ENCODE assay signal across 25 mouse cellular contexts in genomic region chr7:90210947-90211346, GRCm38 (mm10). TPM values are rescaled to one million over a fixed set of nuclear protein-coding genes. Genes with fewer than 3 reads are reported as not detected.
DNase-seq lines count a peak whose midpoint lies in the region; ATAC-seq and TF ChIP-seq lines count a peak whose summit lies in the region.
"Had no signal": no experiment of that assay in that cellular context is flagged by ENCODE, and none has a peak within 500 bp of the region (broad histone marks: within the 10 kb centered on the region; RNA-seq: fewer than 3 reads in every experiment).

No protein-coding gene starts in this region.

- peaks cover 13% of the 10 kb centered on the region for H3K36me3 ChIP-seq in forebrain, postnatal 0 days (ENCODE audit: insufficient read depth)
- H3K36me3 ChIP-seq in forebrain, embryonic 12.5 days (replicated peaks) = peaks cover 21% of the 10 kb centered on the region
- H3K36me3 ChIP-seq in intestine, embryonic 15.5 days = peaks cover 4% of the 10 kb centered on the region
- H3K36me3 ChIP-seq in intestine, embryonic 16.5 days (ENCODE audit: control insufficient read depth, insufficient read depth, low read length) = peaks cover 4% of the 10 kb centered on the region; the same call in 1 of the 2 replicates
- peaks cover 13 to 35% of the 10 kb centered on the region in 2 experiments for H3K36me3 ChIP-seq in CH12.LX (replicated peaks in 1 of 2; ENCODE audit: control insufficient read depth in 1 of 2, insufficient read depth in 1 of 2, low read length in 1 of 2)
- peaks cover 30% of the 10 kb centered on the region for H3K36me3 ChIP-seq in liver, embryonic 14.5 days (replicated peaks; ENCODE audit: control insufficient read depth, insufficient read depth, low read depth)

- no peaks in the 10 kb centered on the region for H3K4me1 ChIP-seq in forebrain, postnatal 0 days (ENCODE audit: insufficient read depth)
- 0 out of 2 replicates have a peak, but pooled peaks cover 2% of the 10 kb centered on the region for H3K4me1 ChIP-seq in forebrain, embryonic 12.5 days
- no peaks in the 10 kb centered on the region for H3K4me1 ChIP-seq in intestine, embryonic 15.5 days (replicated peaks)
- H3K4me1 ChIP-seq in intestine, embryonic 16.5 days (ENCODE audit: control insufficient read depth, insufficient read depth, low read length) = no peaks in the 10 kb centered on the region
- H3K4me1 ChIP-seq in CH12.LX (ENCODE audit: control insufficient read depth in 1 of 2, insufficient read depth in 2 of 2) = no peaks in the 10 kb centered on the region
- no peaks in the 10 kb centered on the region; a peak in 2 of 4 replicates for H3K4me1 ChIP-seq in liver, embryonic 14.5 days (replicated peaks; ENCODE audit: control insufficient read depth in 2 of 2, insufficient read depth in 2 of 2, low read length in 1 of 2)
- H3K4me1 ChIP-seq: forebrain, embryonic 13.5 days; heart, embryonic 15.5 days; hindbrain, embryonic 12.5 days had no signal

- 0 out of 2 replicates have a peak, but pooled peaks have one; percentile 9 for ATAC-seq in forebrain, postnatal 0 days
- ATAC-seq in forebrain, embryonic 12.5 days (ENCODE audit: low FRiP score) = no peak
- peak; percentile 25; the same call in 1 of the 2 replicates for ATAC-seq in intestine, embryonic 15.5 days
- ATAC-seq in intestine, embryonic 16.5 days = no peak
- peak; percentile 52; the same call in 1 of the 2 replicates for ATAC-seq in liver, embryonic 14.5 days (ENCODE audit: insufficient read depth)
- ATAC-seq: activated CD4-positive, CD25-positive, alpha-beta regulatory T cell, adult 4 months; forebrain, embryonic 13.5 days; Patski had no signal

- H3K27ac ChIP-seq in forebrain, postnatal 0 days (ENCODE audit: low read depth, low read length) = no peak overlapping the region
- no peak overlapping the region for H3K27ac ChIP-seq in forebrain, embryonic 12.5 days
- no peak overlapping the region for H3K27ac ChIP-seq in intestine, embryonic 15.5 days
- no peak overlapping the region for H3K27ac ChIP-seq in intestine, embryonic 16.5 days (ENCODE audit: low read length)
- H3K27ac ChIP-seq in CH12.LX (ENCODE audit: insufficient read depth, low read depth) = no peak overlapping the region
- H3K27ac ChIP-seq in liver, embryonic 14.5 days = no peak overlapping the region
- H3K27ac ChIP-seq: embryonic facial prominence, embryonic 13.5 days; forebrain, embryonic 13.5 days; heart, adult 2 months; heart, embryonic 15.5 days; hindbrain, embryonic 12.5 days had no signal

- TF ChIP-seq RAD21 in CH12.LX (IDR thresholded peaks at IDR 0.05; ENCODE audit: low read depth, low read length) = no peak

- TF ChIP-seq EP300 in CH12.LX (IDR thresholded peaks at IDR 0.05; ENCODE audit: low read length) = no peak
- no peak for TF ChIP-seq EP300 in liver, embryonic 14.5 days (IDR thresholded peaks at IDR 0.05; ENCODE audit: low read depth)

- H3K9me3 ChIP-seq in forebrain, postnatal 0 days (ENCODE audit: low read length) = no peaks in the 10 kb centered on the region
- H3K9me3 ChIP-seq in forebrain, embryonic 12.5 days = no peaks in the 10 kb centered on the region
- no peaks in the 10 kb centered on the region for H3K9me3 ChIP-seq in intestine, embryonic 15.5 days
- H3K9me3 ChIP-seq in intestine, embryonic 16.5 days (ENCODE audit: control insufficient read depth, low read length) = no peaks in the 10 kb centered on the region
- H3K9me3 ChIP-seq in CH12.LX (replicated peaks; ENCODE audit: low read length) = no peaks in the 10 kb centered on the region
- H3K9me3 ChIP-seq in liver, embryonic 14.5 days (ENCODE audit: control insufficient read depth, low read length) = no peaks in the 10 kb centered on the region
- H3K9me3 ChIP-seq: embryonic facial prominence, embryonic 13.5 days; forebrain, embryonic 13.5 days; heart, embryonic 15.5 days; hindbrain, embryonic 12.5 days had no signal

- H3K4me3 ChIP-seq in forebrain, postnatal 0 days (ENCODE audit: low read depth, low read length) = no peak overlapping the region
- H3K4me3 ChIP-seq in forebrain, embryonic 12.5 days (replicated peaks) = no peak overlapping the region
- H3K4me3 ChIP-seq in intestine, embryonic 15.5 days (replicated peaks) = no peak overlapping the region
- H3K4me3 ChIP-seq in intestine, embryonic 16.5 days (ENCODE audit: low read length) = no peak overlapping the region
- H3K4me3 ChIP-seq in CH12.LX (replicated peaks in 1 of 3; ENCODE audit: low read depth in 2 of 3, low read length in 2 of 3, poor library complexity in 1 of 3) = no peak overlapping the region
- H3K4me3 ChIP-seq in liver, embryonic 14.5 days (ENCODE audit: insufficient read depth in 1 of 2, low read depth in 2 of 2, low read length in 2 of 2) = no peak overlapping the region
- H3K4me3 ChIP-seq: embryonic facial prominence, embryonic 13.5 days; forebrain, embryonic 13.5 days; heart, adult 2 months; heart, embryonic 15.5 days; hindbrain, embryonic 12.5 days had no signal

- H3K27me3 ChIP-seq in forebrain, postnatal 0 days (ENCODE audit: insufficient read depth, low read length) = no peaks in the 10 kb centered on the region
- no peaks in the 10 kb centered on the region for H3K27me3 ChIP-seq in forebrain, embryonic 12.5 days
- no peaks in the 10 kb centered on the region for H3K27me3 ChIP-seq in intestine, embryonic 15.5 days (replicated peaks)
- H3K27me3 ChIP-seq in intestine, embryonic 16.5 days (replicated peaks; ENCODE audit: control insufficient read depth, insufficient read depth, low read length) = no peaks in the 10 kb centered on the region
- no peaks in the 10 kb centered on the region for H3K27me3 ChIP-seq in CH12.LX (replicated peaks)
- no peaks in the 10 kb centered on the region for H3K27me3 ChIP-seq in liver, embryonic 14.5 days (ENCODE audit: control insufficient read depth, insufficient read depth, low read length)
- H3K27me3 ChIP-seq: embryonic facial prominence, embryonic 13.5 days; forebrain, embryonic 13.5 days; heart, embryonic 15.5 days; hindbrain, embryonic 12.5 days; Patski had no signal

- dilution Hi-C loops in CH12.LX (cut with MboI; ENCODE audit: extremely low pct_ligation_motif_present, extremely low pct_unique_long_range_greater_than_20kb, low sequenced_read_pairs) = no loop called here

- no peak for TF ChIP-seq POLR2A in CH12.LX (IDR thresholded peaks at IDR 0.05; ENCODE audit: low read depth, low read length)

- DNase-seq in forebrain, postnatal 0 days = no peak
- no peak for DNase-seq in CH12.LX (ENCODE audit: extremely low read depth)
- DNase-seq in liver, embryonic 14.5 days (ENCODE audit: low read depth in 3 of 3, low spot score in 3 of 3) = no peak
- no peak for DNase-seq in right cerebral cortex, adult 2 months (ENCODE audit: low spot score in 2 of 2)
- DNase-seq in adipocyte (ENCODE audit: low spot score) = no peak
- DNase-seq: adrenal gland, adult 2 months; adrenal gland, postnatal 25 days; cerebellum, adult 18-20 months; cerebellum, adult 9-11 months; cerebellum, postnatal 36 days; gastrocnemius, postnatal 10 days; heart, adult 2 months; heart, postnatal 36 days had no signal

- H3K9ac ChIP-seq in forebrain, postnatal 0 days = no peak overlapping the region
- H3K9ac ChIP-seq in forebrain, embryonic 12.5 days = no peak overlapping the region
- no peak overlapping the region for H3K9ac ChIP-seq in intestine, embryonic 15.5 days
- no peak overlapping the region for H3K9ac ChIP-seq in intestine, embryonic 16.5 days (ENCODE audit: low read depth, low read length)
- no peak overlapping the region for H3K9ac ChIP-seq in CH12.LX (ENCODE audit: insufficient read depth, low read depth)
- H3K9ac ChIP-seq in liver, embryonic 14.5 days (replicated peaks) = no peak overlapping the region
- H3K9ac ChIP-seq: embryonic facial prominence, embryonic 13.5 days; forebrain, embryonic 13.5 days; heart, embryonic 15.5 days; hindbrain, embryonic 12.5 days had no signal

- in situ Hi-C loops in CH12.LX (cut with MboI; ENCODE audit: low pct_ligation_motif_present, low pct_unique_long_range_greater_than_20kb, low sequenced_read_pairs) = no loop called here

- no peak overlapping the region for H3K4me2 ChIP-seq in forebrain, postnatal 0 days (ENCODE audit: low read depth)
- no peak overlapping the region for H3K4me2 ChIP-seq in forebrain, embryonic 12.5 days
- no peak overlapping the region for H3K4me2 ChIP-seq in intestine, embryonic 15.5 days (replicated peaks)
- no peak overlapping the region for H3K4me2 ChIP-seq in intestine, embryonic 16.5 days (ENCODE audit: low read depth, low read length)
- no peak overlapping the region for H3K4me2 ChIP-seq in CH12.LX (ENCODE audit: insufficient read depth, low read depth, poor library complexity, severe bottlenecking)
- H3K4me2 ChIP-seq in liver, embryonic 14.5 days (ENCODE audit: low read depth) = no peak overlapping the region
- H3K4me2 ChIP-seq: embryonic facial prominence, embryonic 13.5 days; forebrain, embryonic 13.5 days; heart, embryonic 11.5 days; heart, embryonic 15.5 days; hindbrain, embryonic 12.5 days had no signal

- no peaks in the 10 kb centered on the region for H3K79me2 ChIP-seq in CH12.LX (replicated peaks; ENCODE audit: control insufficient read depth, extremely low read depth, insufficient read depth, poor library complexity, severe bottlenecking)

- no peak for TF ChIP-seq CTCF in forebrain, postnatal 0 days (IDR thresholded peaks at IDR 0.05; ENCODE audit: low read depth)
- TF ChIP-seq CTCF in CH12.LX (conservative IDR thresholded peaks at IDR 0.05 in 1 of 2, IDR thresholded peaks at IDR 0.05 in 1 of 2; ENCODE audit: low read depth in 2 of 2, low read length in 2 of 2) = no peak
- no peak for TF ChIP-seq CTCF in liver, embryonic 14.5 days (IDR thresholded peaks at IDR 0.05; ENCODE audit: low read depth)

TF ChIP-seq in CH12.LX, 34 proteins besides CTCF, POLR2A, EP300 and RAD21 (continues in another document):
- TF ChIP-seq CHD2 (IDR thresholded peaks at IDR 0.05; ENCODE audit: low read length) = no peak
- no peak for TF ChIP-seq ZC3H11A (IDR thresholded peaks at IDR 0.05; ENCODE audit: low read depth, low read length)
- TF ChIP-seq SIN3A (IDR thresholded peaks at IDR 0.05; ENCODE audit: low read length) = no peak
- no peak for TF ChIP-seq TCF12 (IDR thresholded peaks at IDR 0.05; ENCODE audit: low read depth, low read length)
- no peak for TF ChIP-seq MXI1 (IDR thresholded peaks at IDR 0.05; ENCODE audit: low read depth, low read length)
- 0 out of 2 replicates have a peak, but pooled peaks have one; percentile 17 for TF ChIP-seq POLR2AphosphoS2 (IDR thresholded peaks at IDR 0.05; ENCODE audit: low read depth, low read length)

RNA-seq across cellular contexts. Expression of gene Ccdc83, which starts 54.6 kb away (rescaled TPM):
- total RNA-seq in forebrain, postnatal 0 days (2014; rRNA removed) = not detected in 2 replicates
- polyA plus RNA-seq in forebrain, postnatal 0 days (2015; fragmentation: Nextera tagmentation; extraction: Ambion mirVana) = not detected in 2 replicates
- not detected in 2 replicates for polyA plus RNA-seq in forebrain, embryonic 12.5 days (2016; fragmentation: Nextera tagmentation; extraction: Ambion mirVana)
- not detected in 2 replicates for polyA plus RNA-seq in intestine, embryonic 15.5 days (2015; fragmentation: Nextera tagmentation; extraction: Ambion mirVana)
- polyA plus RNA-seq in intestine, embryonic 16.5 days (2015; fragmentation: Nextera tagmentation; extraction: Ambion mirVana) = not detected in 2 replicates
- total RNA-seq in CH12.LX (2012; rRNA removed) (not detected in 2 replicates), CH12.LX (2014; rRNA removed) (not detected in 2 replicates)
- not detected in 2 replicates for polyA plus RNA-seq in CH12.LX (2012; ENCODE audit: insufficient read length, low read depth)
- not detected in 2 replicates for polyA plus RNA-seq in liver, embryonic 14.5 days (2012; rRNA removed)
- polyA plus RNA-seq in liver, embryonic 14.5 days (2014; fragmentation: Nextera tagmentation; extraction: Ambion mirVana) = not detected in 2 replicates
- total RNA-seq: adrenal gland, adult 2 months; adrenal gland, postnatal 25 days; heart, adult 2 months had no signal
- polyA plus RNA-seq: adrenal gland, adult 2 months; C2C12; embryonic facial prominence, embryonic 13.5 days; forebrain, embryonic 13.5 days; frontal cortex, adult 2 months; heart, embryonic 11.5 days; heart, embryonic 15.5 days; hindbrain, embryonic 12.5 days; Patski had no signal

Comparison
In these comparisons a context has a peak if more than half of its experiments do, and no peak if none do; other contexts are left out.
1. ATAC-seq: peak in forebrain, postnatal 0 days (single experiment), intestine, embryonic 15.5 days (single experiment) and liver, embryonic 14.5 days (single experiment); none in forebrain, embryonic 12.5 days (single experiment) and intestine, embryonic 16.5 days (single experiment).